Mouse (Mus musculus) heart, embryonic 12.5 days (tissue): ENCODE measurements at regions not wholly inside any gene's neighbourhood (a gene's known extent, or its start where the extent isn't known, plus 50 kb on each side); places are given as distances from the start of the nearest gene placed in this dataset.

Experiments
- ATAC-seq: fragments of 200-750 bp; cut with Nextera tagmentation; 2 replicates; pipeline ENCODE4 v1.8.0; 2017; ENCODE audit warnings: moderate TSS enrichment, moderate library complexity; ENCODE audit not compliant: insufficient number of reproducible peaks, low FRiP score
- H3K27ac ChIP-seq: fragments of 300-500 bp; sonication (generic); 2 replicates; pipeline ENCODE4 v1.5.1; 2016; ENCODE audit warnings: mild to moderate bottlenecking, moderate library complexity; ENCODE audit not compliant: poor library complexity, severe bottlenecking
- H3K27me3 ChIP-seq: fragments of 300-500 bp; sonication (generic); replicated peaks from 2 replicates; pipeline ENCODE4 v1.6.1; 2016; ENCODE audit warnings: mild to moderate bottlenecking, moderate library complexity
- H3K36me3 ChIP-seq: fragments of 300-500 bp; sonication (generic); 2 replicates; pipeline ENCODE4 v1.6.1; 2016; ENCODE audit warnings: mild to moderate bottlenecking, moderate library complexity
- H3K4me1 ChIP-seq: fragments of 300-500 bp; sonication (generic); replicated peaks from 2 replicates; pipeline ENCODE4 v1.6.1; 2016; ENCODE audit warnings: mild to moderate bottlenecking
- H3K4me2 ChIP-seq: fragments of 300-500 bp; sonication (generic); 2 replicates; pipeline ENCODE4 v1.6.1; 2016; ENCODE audit warnings: mild to moderate bottlenecking, moderate library complexity
- H3K4me3 ChIP-seq: fragments of 300-500 bp; sonication (generic); 2 replicates; pipeline ENCODE4 v1.5.1; 2016; ENCODE audit warnings: mild to moderate bottlenecking
- H3K9ac ChIP-seq: fragments of 300-500 bp; sonication (generic); 2 replicates; pipeline ENCODE4 v1.6.1; 2016; ENCODE audit warnings: mild to moderate bottlenecking, moderate library complexity
- H3K9me3 ChIP-seq: fragments of 300-500 bp; sonication (generic); replicated peaks from 2 replicates; pipeline ENCODE4 v1.6.1; 2016; ENCODE audit warnings: mild to moderate bottlenecking, moderate library complexity
- WGBS: fragments of 180-500 bp; shearing (Covaris S2); methylation state at CpG from one replicate; pipeline ENCODE4 v1.1.7; 2016; 5-methylcytosine and 5-hydroxymethylcytosine counted together

DNA sequence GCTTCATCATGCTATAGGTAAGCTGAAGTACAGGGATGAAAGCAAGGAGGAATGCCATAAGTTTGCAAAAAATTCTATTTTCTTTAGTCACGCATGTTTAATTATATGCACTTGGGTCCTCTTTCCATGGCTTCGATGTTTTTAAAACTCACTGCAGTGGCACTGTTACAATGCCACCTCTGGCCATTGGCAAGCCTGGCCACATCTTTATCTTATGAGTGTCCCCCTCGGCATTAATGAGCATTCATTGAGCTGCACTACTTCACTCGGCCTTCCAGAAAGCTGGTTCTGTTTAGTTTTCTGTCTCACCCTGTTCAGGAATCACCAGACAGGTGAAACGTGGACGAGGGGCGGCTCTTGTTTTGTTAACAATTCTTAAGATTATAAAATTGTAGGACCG, 79.7 kb upstream of the Dnajc24 start:
- Histone ChIP-seq H3K36me3 (no peaks in the 10 kb centered on the region), H3K27ac (no peak overlapping the region), H3K27me3 (peaks cover 4% of the 10 kb centered on the region; the same call in 1 of the 2 replicates), H3K4me1 (no peaks in the 10 kb centered on the region), H3K4me2 (no peak overlapping the region), H3K9ac (no peak overlapping the region), H3K4me3 (no peak overlapping the region), H3K9me3 (no peaks in the 10 kb centered on the region)
- no peak for ATAC-seq
- 66% methylated on average over 8 of the region's 8 CpGs for WGBS

DNA sequence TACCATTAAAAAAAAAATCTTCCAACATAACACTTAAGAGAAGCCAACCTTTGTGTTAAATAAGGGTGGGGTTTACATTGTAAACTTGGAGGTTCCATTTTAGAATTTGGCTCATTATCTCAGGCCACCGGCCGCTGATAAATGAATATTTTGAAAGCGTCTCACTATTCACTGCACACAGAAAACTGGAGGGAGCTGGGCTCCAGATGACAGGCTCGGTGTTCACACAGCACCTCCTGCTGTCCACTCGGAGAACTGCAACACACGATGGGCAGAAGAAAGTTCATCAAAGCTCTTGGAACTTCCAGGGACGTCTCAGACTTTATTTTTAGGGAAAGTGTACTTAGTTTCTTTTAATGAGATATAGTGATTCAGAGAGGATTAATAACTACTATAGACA, 78.6 kb upstream of the Dnajc24 start:
- H3K36me3 ChIP-seq, result no peaks in the 10 kb centered on the region
- no peaks in the 10 kb centered on the region for H3K9me3 ChIP-seq
- peaks cover 4% of the 10 kb centered on the region; the same call in 1 of the 2 replicates for H3K27me3 ChIP-seq
- no peak overlapping the region for H3K9ac ChIP-seq
- no peak overlapping the region for H3K27ac ChIP-seq
- no peak overlapping the region for H3K4me3 ChIP-seq
- 3% methylated on average over 7 of the region's 7 CpGs for WGBS
- no peaks in the 10 kb centered on the region for H3K4me1 ChIP-seq
- no peak for ATAC-seq
- no peak overlapping the region for H3K4me2 ChIP-seq

DNA sequence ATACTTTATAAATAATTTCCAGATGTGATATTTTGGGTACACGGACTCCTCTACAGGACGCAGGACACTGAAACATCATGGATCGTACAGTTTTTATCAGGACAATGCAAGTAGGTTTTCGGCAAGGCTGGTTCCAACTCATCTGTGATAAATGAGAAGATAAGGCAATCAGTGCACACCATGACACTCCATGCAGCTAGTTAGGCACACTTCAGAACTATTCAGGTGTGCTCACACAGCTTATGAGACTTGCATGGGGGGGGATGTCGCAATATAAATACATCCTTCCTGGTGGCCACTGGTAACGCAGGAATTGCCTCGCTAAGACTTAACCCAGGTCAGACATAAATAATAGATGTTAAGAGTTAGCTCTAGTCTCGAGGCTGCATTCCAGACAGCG, 77.3 kb upstream of the Dnajc24 start:
- no peak overlapping the region for H3K9ac ChIP-seq
- H3K9me3 ChIP-seq, result no peaks in the 10 kb centered on the region
- 69% methylated on average over 9 of the region's 9 CpGs for WGBS
- no peak overlapping the region for H3K4me2 ChIP-seq
- H3K36me3 ChIP-seq, result no peaks in the 10 kb centered on the region
- peaks cover 4% of the 10 kb centered on the region; the same call in 1 of the 2 replicates for H3K27me3 ChIP-seq
- H3K27ac ChIP-seq, result no peak overlapping the region
- ATAC-seq, result no peak
- no peak overlapping the region for H3K4me3 ChIP-seq
- no peaks in the 10 kb centered on the region for H3K4me1 ChIP-seq

- 79% methylated on average over 3 of the region's 3 CpGs for WGBS
- Histone ChIP-seq H3K4me3 (no peak overlapping the region), H3K4me2 (no peak overlapping the region), H3K27ac (no peak overlapping the region), H3K27me3 (peaks cover 4% of the 10 kb centered on the region; the same call in 1 of the 2 replicates), H3K9me3 (no peaks in the 10 kb centered on the region), H3K9ac (no peak overlapping the region), H3K36me3 (no peaks in the 10 kb centered on the region), H3K4me1 (no peaks in the 10 kb centered on the region)
- no peak for ATAC-seq
Measured at GRCm38 (mm10) chr2:106078591-106078990, 75.2 kb upstream of the Dnajc24 start.

GRCm38 (mm10) chr2:106074441-106074840, 71.1 kb upstream of the Dnajc24 start:
- Histone ChIP-seq H3K36me3 (no peaks in the 10 kb centered on the region), H3K4me1 (no peaks in the 10 kb centered on the region), H3K27me3 (no peaks in the 10 kb centered on the region), H3K4me2 (no peak overlapping the region), H3K9ac (no peak overlapping the region), H3K27ac (no peak overlapping the region), H3K4me3 (no peak overlapping the region), H3K9me3 (no peaks in the 10 kb centered on the region)
- 93% methylated on average over 6 of the region's 6 CpGs for WGBS
- ATAC-seq, result no peak

DNA sequence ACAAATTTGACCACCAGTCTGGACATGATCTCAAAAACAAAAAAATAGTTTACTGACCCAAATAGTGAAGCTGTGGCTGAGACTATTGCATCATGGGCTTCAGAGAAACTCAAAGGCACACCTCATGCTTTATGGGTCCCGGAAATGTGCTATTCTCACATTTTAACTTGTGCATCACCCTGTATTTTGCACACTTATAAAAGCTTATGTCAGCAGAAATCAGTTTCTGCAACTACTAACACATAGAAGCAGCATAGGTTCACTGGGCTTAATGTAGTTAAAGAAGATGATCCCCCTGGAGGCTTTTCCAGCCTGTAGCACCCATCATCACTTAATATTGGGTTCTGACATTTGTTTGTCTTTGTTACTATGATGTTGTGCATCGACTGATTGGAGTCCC, 61.0 kb upstream of the Dnajc24 start:
- H3K27me3 ChIP-seq, result no peaks in the 10 kb centered on the region
- no peak overlapping the region for H3K4me3 ChIP-seq
- no peak overlapping the region for H3K4me2 ChIP-seq
- no peaks in the 10 kb centered on the region for H3K4me1 ChIP-seq
- WGBS, result 74% methylated on average over 2 of the region's 2 CpGs
- H3K36me3 ChIP-seq, result no peaks in the 10 kb centered on the region
- H3K9me3 ChIP-seq, result no peaks in the 10 kb centered on the region
- ATAC-seq, result no peak
- H3K27ac ChIP-seq, result no peak overlapping the region
- no peak overlapping the region for H3K9ac ChIP-seq
